Mouse (Mus musculus): ENCODE measurements around the gene Tgfb1i1. TPM values are rescaled to one million over a fixed set of nuclear protein-coding genes. Genes with fewer than 3 reads are reported as not detected.

Gene Tgfb1i1
- polyA plus RNA-seq, 1 experiment from 2014 or later = 40.9 TPM

DNA sequence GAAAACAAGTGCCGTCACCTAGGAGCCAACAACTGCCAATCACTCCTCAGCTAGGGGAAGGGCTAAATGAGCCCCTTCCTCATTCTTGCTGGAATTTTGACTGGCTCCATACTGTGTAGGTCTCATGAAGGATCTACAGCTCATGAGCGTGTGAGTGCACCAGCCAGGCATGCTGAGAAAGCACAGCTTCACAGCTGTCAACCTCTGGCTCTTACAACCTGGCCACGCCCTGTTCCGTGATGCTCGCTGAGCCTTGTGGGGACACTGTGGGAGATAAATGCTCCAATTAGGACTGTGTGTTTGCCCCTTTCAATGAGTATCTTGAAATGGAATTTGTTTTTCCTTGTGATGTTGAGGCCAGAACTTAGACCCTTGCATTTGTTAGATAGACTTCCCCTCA lies 3.4 kb downstream of the Tgfb1i1 start:
- DNase-seq (ENCODE audit: low spot score) (no peak), ATAC-seq (ENCODE audit: low FRiP score) (no peak)
- Histone ChIP-seq H3K4me3 (ENCODE audit: low read depth, low read length) (no peak overlapping the region), H3K36me3 (ENCODE audit: control insufficient read depth, insufficient read depth, low read length) (no peaks in the 10 kb centered on the region), H3K4me1 (replicated peaks; ENCODE audit: control insufficient read depth, insufficient read depth, low read length) (no peaks in the 10 kb centered on the region; the same call in 1 of the 2 replicates), H3K9me3 (ENCODE audit: control insufficient read depth, low read length) (no peaks in the 10 kb centered on the region), H3K27ac (ENCODE audit: low read depth, low read length) (no peak overlapping the region), H3K27me3 (ENCODE audit: control insufficient read depth, insufficient read depth, low read length) (peaks cover 3% of the 10 kb centered on the region; the same call in 1 of the 2 replicates), H3K9ac (ENCODE audit: low read depth, low read length) (no peak overlapping the region), H3K4me2 (replicated peaks; ENCODE audit: low read depth, low read length) (no peak overlapping the region)
- WGBS = 88% methylated on average over 5 of the region's 5 CpGs

DNA sequence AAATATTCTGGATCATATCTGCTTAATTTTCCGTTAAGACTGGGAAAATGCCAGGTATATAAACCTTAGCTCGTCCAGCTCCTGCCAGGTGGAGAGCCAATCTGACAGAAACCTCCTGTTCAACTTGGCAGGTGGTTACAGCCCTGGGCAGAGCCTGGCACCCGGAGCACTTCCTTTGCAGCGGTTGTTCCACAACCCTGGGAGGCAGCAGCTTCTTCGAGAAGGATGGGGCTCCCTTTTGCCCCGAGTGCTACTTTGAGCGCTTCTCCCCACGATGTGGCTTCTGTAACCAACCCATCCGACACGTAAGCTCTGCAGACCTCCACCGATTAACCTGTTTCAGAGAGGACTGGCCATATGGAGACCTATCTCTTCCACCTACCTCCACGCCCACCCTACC lies 5.3 kb downstream of the Tgfb1i1 start:
- Histone ChIP-seq H3K9me3 (ENCODE audit: control insufficient read depth, low read length) (no peaks in the 10 kb centered on the region), H3K9ac (ENCODE audit: low read depth, low read length) (no peak overlapping the region; the same call in 1 of the 2 replicates), H3K36me3 (ENCODE audit: control insufficient read depth, insufficient read depth, low read length) (no peaks in the 10 kb centered on the region), H3K4me3 (ENCODE audit: low read depth, low read length) (no peak overlapping the region), H3K27me3 (ENCODE audit: control insufficient read depth, insufficient read depth, low read length) (peaks cover 3% of the 10 kb centered on the region; the same call in 1 of the 2 replicates), H3K4me2 (replicated peaks; ENCODE audit: low read depth, low read length) (no peak overlapping the region), H3K27ac (ENCODE audit: low read depth, low read length) (no peak overlapping the region), H3K4me1 (replicated peaks; ENCODE audit: control insufficient read depth, insufficient read depth, low read length) (no peaks in the 10 kb centered on the region; the same call in 1 of the 2 replicates)
- ATAC-seq (ENCODE audit: low FRiP score) (no peak), DNase-seq (ENCODE audit: low spot score) (no peak)
- WGBS = 53% methylated on average over 12 of the region's 12 CpGs

DNA sequence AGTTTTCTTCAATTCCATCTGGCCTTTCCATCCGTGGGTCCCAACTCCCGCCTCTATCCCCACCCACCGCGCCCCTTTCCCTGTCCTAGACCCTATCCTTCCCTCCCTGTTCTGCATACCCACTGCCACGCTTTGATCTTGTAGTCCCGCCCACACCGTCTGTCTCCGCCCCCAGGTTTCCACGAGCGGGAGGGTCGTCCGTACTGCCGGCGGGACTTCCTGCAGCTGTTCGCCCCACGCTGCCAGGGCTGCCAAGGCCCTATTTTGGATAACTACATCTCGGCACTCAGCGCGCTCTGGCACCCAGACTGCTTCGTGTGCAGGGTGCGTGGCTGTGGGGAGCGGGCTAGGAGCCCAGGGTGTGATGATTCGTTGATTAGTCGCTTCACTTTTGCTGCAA lies 6.0 kb downstream of the Tgfb1i1 start:
- Histone ChIP-seq H3K4me1 (replicated peaks; ENCODE audit: control insufficient read depth, insufficient read depth, low read length) (no peaks in the 10 kb centered on the region; the same call in 1 of the 2 replicates), H3K4me2 (replicated peaks; ENCODE audit: low read depth, low read length) (peak overlapping the region; percentile 26), H3K27ac (ENCODE audit: low read depth, low read length) (no peak overlapping the region), H3K4me3 (ENCODE audit: low read depth, low read length) (peak overlapping the region; percentile 18; the same call in 1 of the 2 replicates), H3K9ac (ENCODE audit: low read depth, low read length) (peak overlapping the region; percentile 3; the same call in 1 of the 2 replicates), H3K9me3 (ENCODE audit: control insufficient read depth, low read length) (no peaks in the 10 kb centered on the region), H3K27me3 (ENCODE audit: control insufficient read depth, insufficient read depth, low read length) (peaks cover 3% of the 10 kb centered on the region; the same call in 1 of the 2 replicates), H3K36me3 (ENCODE audit: control insufficient read depth, insufficient read depth, low read length) (no peaks in the 10 kb centered on the region)
- ATAC-seq (ENCODE audit: low FRiP score) (no peak), DNase-seq (ENCODE audit: low spot score) (peak; percentile 62)
- WGBS = 12% methylated on average over 24 of the region's 24 CpGs

DNA sequence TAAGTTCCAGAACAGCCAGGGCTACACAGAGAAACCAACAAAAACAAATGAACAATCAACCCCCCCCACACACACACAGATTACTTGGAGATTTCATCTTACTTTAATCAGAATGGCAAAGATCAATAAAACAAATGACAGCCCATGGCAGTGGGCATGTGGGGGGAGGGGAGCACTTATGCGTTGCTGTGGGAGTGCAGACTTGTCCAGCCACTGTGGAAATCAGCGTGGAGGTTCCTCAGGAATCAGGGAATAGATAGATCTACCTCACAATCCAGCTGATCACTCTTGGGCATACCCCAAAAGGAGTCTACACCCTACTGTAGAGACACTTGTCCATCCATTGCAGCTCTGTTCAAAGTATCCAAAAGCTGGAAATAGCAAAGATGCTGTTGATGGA lies 8.4 kb downstream of the Tgfb1i1 start:
- Histone ChIP-seq H3K4me3 (ENCODE audit: low read depth, low read length) (no peak overlapping the region), H3K4me1 (replicated peaks; ENCODE audit: control insufficient read depth, insufficient read depth, low read length) (no peaks in the 10 kb centered on the region; the same call in 1 of the 2 replicates), H3K9ac (ENCODE audit: low read depth, low read length) (no peak overlapping the region), H3K9me3 (ENCODE audit: control insufficient read depth, low read length) (no peaks in the 10 kb centered on the region), H3K36me3 (ENCODE audit: control insufficient read depth, insufficient read depth, low read length) (no peaks in the 10 kb centered on the region), H3K27ac (ENCODE audit: low read depth, low read length) (no peak overlapping the region), H3K27me3 (ENCODE audit: control insufficient read depth, insufficient read depth, low read length) (peaks cover 3% of the 10 kb centered on the region; the same call in 1 of the 2 replicates), H3K4me2 (replicated peaks; ENCODE audit: low read depth, low read length) (no peak overlapping the region)
- DNase-seq (ENCODE audit: low spot score) = no peak
- WGBS = 59% methylated on average over 2 of the region's 2 CpGs
- no peak for ATAC-seq (ENCODE audit: low FRiP score)

DNA sequence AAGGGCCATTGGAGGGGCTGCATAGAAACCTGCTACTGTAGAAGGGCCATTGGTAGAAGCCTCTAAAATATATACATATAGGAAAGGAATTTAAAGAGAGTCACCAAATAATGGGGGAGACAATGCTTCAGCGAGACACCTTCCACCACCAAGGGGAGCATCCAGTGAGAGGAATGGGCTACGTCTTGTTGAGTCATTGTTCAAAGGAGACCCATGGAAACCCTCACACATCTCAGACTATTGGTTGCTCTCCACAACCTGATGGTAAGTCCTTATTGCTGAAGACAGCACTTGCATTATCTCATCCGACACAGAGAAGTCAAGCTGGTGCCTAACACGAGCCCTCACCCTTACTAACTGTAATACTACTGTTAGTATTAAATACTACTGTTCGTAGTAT lies 9.1 kb downstream of the Tgfb1i1 start:
- H3K4me2 ChIP-seq (replicated peaks; ENCODE audit: low read depth, low read length) = no peak overlapping the region
- no peak for DNase-seq (ENCODE audit: low spot score)

DNA sequence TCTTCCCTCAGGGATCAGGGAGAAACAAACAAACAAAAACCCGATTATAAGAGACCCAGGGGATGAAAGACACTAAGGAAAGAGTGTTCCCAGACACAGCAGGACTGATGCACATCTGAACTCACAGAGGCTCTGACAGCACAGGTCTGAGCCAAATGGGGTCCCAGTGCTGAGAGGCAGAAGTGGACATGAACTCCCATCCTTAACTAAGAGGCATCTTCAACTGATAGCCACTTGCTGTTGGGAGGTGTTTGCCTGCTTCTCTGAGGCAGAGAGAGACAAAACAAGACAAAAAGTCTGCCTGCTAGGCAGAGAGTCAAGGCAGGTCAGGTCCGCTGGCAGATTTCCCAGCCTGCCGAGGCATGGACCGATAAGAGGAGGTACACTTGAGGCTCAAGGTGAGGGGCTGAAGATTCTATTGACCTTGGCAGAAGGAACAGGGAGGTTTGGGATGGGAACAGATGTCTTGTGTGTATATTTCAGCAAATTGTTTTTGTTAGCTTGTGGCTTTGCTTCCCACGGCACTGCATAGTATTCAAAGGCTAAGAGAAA lies 10.2 kb downstream of the Tgfb1i1 start:
- H3K9ac ChIP-seq (ENCODE audit: low read depth, low read length) = no peak overlapping the region
- no peaks in the 10 kb centered on the region; the same call in 1 of the 2 replicates for H3K27me3 ChIP-seq (ENCODE audit: control insufficient read depth, insufficient read depth, low read length)
- no peak overlapping the region for H3K4me2 ChIP-seq (replicated peaks; ENCODE audit: low read depth, low read length)
- no peaks in the 10 kb centered on the region for H3K9me3 ChIP-seq (ENCODE audit: control insufficient read depth, low read length)
- H3K36me3 ChIP-seq (ENCODE audit: control insufficient read depth, insufficient read depth, low read length) = no peaks in the 10 kb centered on the region
- 65% methylated on average over 5 of the region's 5 CpGs for WGBS
- DNase-seq (ENCODE audit: low spot score) (no peak), ATAC-seq (ENCODE audit: low FRiP score) (no peak)
- no peak overlapping the region for H3K27ac ChIP-seq (ENCODE audit: low read depth, low read length)
- H3K4me1 ChIP-seq (replicated peaks; ENCODE audit: control insufficient read depth, insufficient read depth, low read length) = no peaks in the 10 kb centered on the region; the same call in 1 of the 2 replicates
- no peak overlapping the region for H3K4me3 ChIP-seq (ENCODE audit: low read depth, low read length)

More for the DNA sequence above, 9.1 kb downstream of the Tgfb1i1 start:
- Histone ChIP-seq H3K9ac (ENCODE audit: low read depth, low read length) (no peak overlapping the region), H3K4me1 (replicated peaks; ENCODE audit: control insufficient read depth, insufficient read depth, low read length) (no peaks in the 10 kb centered on the region; the same call in 1 of the 2 replicates), H3K9me3 (ENCODE audit: control insufficient read depth, low read length) (no peaks in the 10 kb centered on the region), H3K27me3 (ENCODE audit: control insufficient read depth, insufficient read depth, low read length) (peaks cover 3% of the 10 kb centered on the region; the same call in 1 of the 2 replicates), H3K27ac (ENCODE audit: low read depth, low read length) (no peak overlapping the region), H3K4me3 (ENCODE audit: low read depth, low read length) (no peak overlapping the region), H3K36me3 (ENCODE audit: control insufficient read depth, insufficient read depth, low read length) (no peaks in the 10 kb centered on the region)
- 84% methylated on average over 5 of the region's 5 CpGs for WGBS
- no peak for ATAC-seq (ENCODE audit: low FRiP score)

DNA sequence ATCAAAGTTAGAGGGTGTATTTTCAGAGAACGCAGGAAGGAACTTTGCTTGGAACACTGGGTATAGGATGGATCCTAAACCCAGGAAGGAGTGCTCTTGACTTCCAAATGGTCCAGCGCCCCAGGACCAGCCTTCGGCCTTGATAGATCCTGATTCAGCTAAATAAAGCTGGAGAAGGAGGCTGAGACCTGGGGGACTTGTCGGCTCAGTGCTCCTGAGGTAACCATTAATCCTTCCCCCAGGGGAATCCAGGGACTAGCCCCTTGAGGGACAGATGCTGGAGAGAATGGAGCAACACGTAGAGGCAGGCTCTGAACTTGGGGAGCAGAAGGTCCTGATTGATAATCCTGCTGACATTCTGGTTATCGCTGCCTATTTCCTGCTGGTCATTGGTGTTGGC lies 18.8 kb downstream of the Tgfb1i1 start, which contains the start of gene Slc5a2:
Gene Slc5a2 (plus strand): TSS at position 247 of the 400 bp plus-strand sequence.
- 85% methylated on average over 6 of the region's 6 CpGs for WGBS
- Histone ChIP-seq H3K4me1 (replicated peaks; ENCODE audit: control insufficient read depth, insufficient read depth, low read length) (no peaks in the 10 kb centered on the region), H3K9ac (ENCODE audit: low read depth, low read length) (no peak within 1 kb of the TSS), H3K4me3 (ENCODE audit: low read depth, low read length) (no peak within 1 kb of the TSS), H3K4me2 (replicated peaks; ENCODE audit: low read depth, low read length) (no peak within 1 kb of the TSS), H3K27ac (ENCODE audit: low read depth, low read length) (no peak within 1 kb of the TSS), H3K27me3 (ENCODE audit: control insufficient read depth, insufficient read depth, low read length) (no peaks in the 10 kb centered on the region), H3K9me3 (ENCODE audit: control insufficient read depth, low read length) (no peaks in the 10 kb centered on the region), H3K36me3 (ENCODE audit: control insufficient read depth, insufficient read depth, low read length) (no peaks in the 10 kb centered on the region)
- no peak for DNase-seq (ENCODE audit: low spot score)
- no peak for ATAC-seq (ENCODE audit: low FRiP score)

DNA sequence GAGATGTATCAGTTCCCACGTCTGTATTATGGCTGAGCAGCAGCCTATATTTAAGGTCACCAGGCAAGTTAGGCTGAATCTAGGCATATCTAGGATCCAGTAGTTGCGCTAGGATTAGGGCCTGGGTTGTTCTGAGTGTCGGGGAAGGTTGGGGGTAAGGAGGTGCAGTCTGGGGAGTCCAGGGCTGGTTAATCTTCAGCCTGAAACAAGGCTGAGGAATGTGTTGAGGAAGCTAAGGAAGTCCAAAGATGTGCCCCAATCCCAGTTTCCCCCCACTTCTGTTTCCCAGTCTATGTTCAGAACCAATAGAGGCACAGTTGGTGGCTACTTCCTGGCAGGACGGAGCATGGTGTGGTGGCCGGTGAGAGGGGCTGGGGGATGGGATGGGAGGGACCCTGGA lies 19.4 kb downstream of the Tgfb1i1 start:
- Histone ChIP-seq H3K4me1 (replicated peaks; ENCODE audit: control insufficient read depth, insufficient read depth, low read length) (no peaks in the 10 kb centered on the region), H3K27ac (ENCODE audit: low read depth, low read length) (no peak overlapping the region), H3K4me2 (replicated peaks; ENCODE audit: low read depth, low read length) (no peak overlapping the region), H3K27me3 (ENCODE audit: control insufficient read depth, insufficient read depth, low read length) (no peaks in the 10 kb centered on the region), H3K9ac (ENCODE audit: low read depth, low read length) (no peak overlapping the region), H3K4me3 (ENCODE audit: low read depth, low read length) (no peak overlapping the region), H3K9me3 (ENCODE audit: control insufficient read depth, low read length) (no peaks in the 10 kb centered on the region), H3K36me3 (ENCODE audit: control insufficient read depth, insufficient read depth, low read length) (no peaks in the 10 kb centered on the region)
- ATAC-seq (ENCODE audit: low FRiP score) (no peak), DNase-seq (ENCODE audit: low spot score) (no peak)
- 68% methylated on average over 5 of the region's 5 CpGs for WGBS

DNA sequence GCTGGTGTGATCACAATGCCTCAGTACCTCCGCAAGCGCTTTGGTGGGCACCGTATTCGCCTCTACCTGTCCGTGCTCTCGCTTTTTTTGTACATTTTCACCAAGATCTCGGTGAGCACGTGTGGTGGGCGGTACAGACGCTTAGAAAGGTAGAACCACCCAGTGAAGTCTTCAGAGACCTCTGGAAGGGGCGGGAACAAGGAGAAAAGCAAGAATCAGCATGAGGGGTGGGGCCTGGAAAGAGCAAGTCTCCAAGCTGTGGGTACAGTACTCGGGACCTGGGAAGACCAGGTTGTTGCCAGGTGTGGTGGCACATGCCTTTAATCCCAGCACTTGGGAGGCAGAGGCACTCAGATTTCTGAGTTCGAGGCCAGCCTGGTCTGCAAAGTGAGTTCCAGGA lies 20.8 kb downstream of the Tgfb1i1 start:
- no peak for ATAC-seq (ENCODE audit: low FRiP score)
- no peak for DNase-seq (ENCODE audit: low spot score)
- H3K27ac ChIP-seq (ENCODE audit: low read depth, low read length) = no peak overlapping the region
- 69% methylated on average over 13 of the region's 13 CpGs for WGBS
- H3K4me1 ChIP-seq (replicated peaks; ENCODE audit: control insufficient read depth, insufficient read depth, low read length) = no peaks in the 10 kb centered on the region
- H3K36me3 ChIP-seq (ENCODE audit: control insufficient read depth, insufficient read depth, low read length) = no peaks in the 10 kb centered on the region
- H3K27me3 ChIP-seq (ENCODE audit: control insufficient read depth, insufficient read depth, low read length) = no peaks in the 10 kb centered on the region
- H3K4me2 ChIP-seq (replicated peaks; ENCODE audit: low read depth, low read length) = no peak overlapping the region
- no peak overlapping the region for H3K4me3 ChIP-seq (ENCODE audit: low read depth, low read length)
- H3K9ac ChIP-seq (ENCODE audit: low read depth, low read length) = no peak overlapping the region
- no peaks in the 10 kb centered on the region for H3K9me3 ChIP-seq (ENCODE audit: control insufficient read depth, low read length)

All from hindbrain, embryonic 11.5 days (tissue).